In the genomic region with DNA sequence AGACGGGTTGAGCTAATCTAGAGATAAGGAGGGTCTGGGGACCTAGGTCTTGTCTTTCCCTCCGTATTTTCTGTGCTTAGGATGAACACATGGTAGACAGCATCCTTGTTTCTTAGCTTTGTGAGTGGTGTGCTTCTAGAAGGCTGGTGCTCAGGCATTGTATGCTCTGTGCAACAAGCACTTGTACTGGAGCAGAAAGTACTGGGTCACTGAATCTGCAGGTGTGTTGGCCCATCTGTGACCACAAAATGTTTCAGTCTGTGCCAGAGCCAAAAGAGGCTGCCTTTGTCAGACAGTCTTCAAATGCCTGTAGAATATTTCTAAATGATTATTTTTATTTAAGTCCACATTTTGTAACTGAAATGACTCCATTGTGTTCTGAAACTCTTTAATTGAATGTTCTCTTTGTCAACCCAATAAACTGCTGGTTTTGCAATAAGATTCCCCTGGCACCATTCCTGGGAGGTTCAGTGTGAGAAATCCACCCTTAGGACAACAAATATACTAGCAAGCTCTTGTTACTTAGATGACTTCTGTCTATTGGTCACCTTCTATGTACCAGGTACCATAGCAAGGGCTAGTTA, we compare ENCODE assay signal across 13 mouse cellular contexts. TPM values are rescaled to one million over a fixed set of nuclear protein-coding genes. Genes with fewer than 3 reads are reported as not detected.
DNase-seq lines count a peak whose midpoint lies in the region.
"Had no signal": no experiment of that assay in that cellular context is flagged by ENCODE, and none has a peak within 500 bp of the region (broad histone marks: within the 10 kb centered on the region; RNA-seq: fewer than 3 reads in every experiment).

No protein-coding gene starts in this region.

- DNase-seq in adrenal gland, postnatal 14 days: peak; percentile 31
- DNase-seq in adrenal gland, adult 8-10 months: no peak
- peak; percentile 29 to 48 for DNase-seq in spleen, postnatal 36 days (ENCODE audit: low spot score in 2 of 2)
- DNase-seq in spleen, adult 12 weeks (ENCODE audit: low spot score): no peak
- DNase-seq in adipocyte (ENCODE audit: low spot score): peak; percentile 86
- no peak for DNase-seq in left cerebral cortex, postnatal 4 days
- DNase-seq in left cerebral cortex, postnatal 25 days (ENCODE audit: low spot score in 2 of 2): no peak
- DNase-seq: adrenal gland, adult 2 months; cerebellum, adult 18-20 months; cerebellum, postnatal 14 days; embryo, embryonic 11 days; gastrocnemius, adult 2 months; heart, adult 2 months had no signal

- intact Hi-C loops in left cerebral cortex, postnatal 4 days (cut with DNase I): no loop called here
- intact Hi-C loops in left cerebral cortex, postnatal 25 days (cut with DNase I): no loop called here

RNA-seq across cellular contexts. Expression of gene Trib2, which starts 12.2 kb away (rescaled TPM):
- total RNA-seq in adrenal gland, postnatal 14 days (2021): 16.7 and 24.4 TPM in 2 replicates
- 10 to 100 TPM; 12.4 to 21.2 (median 16.4) TPM for total RNA-seq in adrenal gland, adult 8-10 months (2022)
- total RNA-seq in left cerebral cortex, postnatal 4 days (2021): 10 to 100 TPM; 74.7 to 82.2 TPM
- 10 to 100 TPM; 43.4 to 60.5 TPM for total RNA-seq in left cerebral cortex, postnatal 25 days (2021)

Comparison
In these comparisons a context has a peak if more than half of its experiments do, and no peak if none do; other contexts are left out.
1. DNase-seq: peak in adrenal gland, postnatal 14 days (single experiment), spleen, postnatal 36 days (2 of 2) and adipocyte (single experiment); none in adrenal gland, adult 8-10 months (single experiment), spleen, adult 12 weeks (single experiment), left cerebral cortex, postnatal 4 days (single experiment) and left cerebral cortex, postnatal 25 days (0 of 2).